Mouse (Mus musculus): ENCODE measurements around the gene Chpf2.

DNA sequence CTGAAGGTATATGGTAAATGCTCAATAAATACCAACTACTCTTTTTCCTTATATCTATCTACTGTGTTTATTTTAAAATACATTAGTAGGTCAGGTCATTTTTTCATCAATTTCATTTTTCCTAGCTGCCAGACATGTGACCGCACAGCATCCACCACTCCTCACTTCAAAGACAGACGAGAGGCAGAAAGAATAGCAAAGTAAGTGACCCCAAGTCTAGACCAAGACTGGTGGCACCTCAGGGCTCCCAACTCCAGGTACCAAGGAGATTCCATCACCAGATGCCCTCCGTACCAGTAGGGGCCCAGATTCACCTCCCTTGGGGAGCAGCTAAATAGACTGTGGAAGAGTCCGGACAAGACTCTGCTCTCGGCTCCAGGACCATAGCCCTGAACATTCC lies 7.8 kb downstream of the Chpf2 start:
- no peak for TF ChIP-seq POLR2A (IDR thresholded peaks at IDR 0.05; ENCODE audit: borderline replicate concordance, control insufficient read depth, low read depth, low read length)
- TF ChIP-seq CTCF (IDR thresholded peaks at IDR 0.05; ENCODE audit: control insufficient read depth, insufficient read depth, low read length) = no peak

All from bone marrow, adult 2 months (tissue).